20 mouse cellular contexts compared by ENCODE assay signal in the genomic region with DNA sequence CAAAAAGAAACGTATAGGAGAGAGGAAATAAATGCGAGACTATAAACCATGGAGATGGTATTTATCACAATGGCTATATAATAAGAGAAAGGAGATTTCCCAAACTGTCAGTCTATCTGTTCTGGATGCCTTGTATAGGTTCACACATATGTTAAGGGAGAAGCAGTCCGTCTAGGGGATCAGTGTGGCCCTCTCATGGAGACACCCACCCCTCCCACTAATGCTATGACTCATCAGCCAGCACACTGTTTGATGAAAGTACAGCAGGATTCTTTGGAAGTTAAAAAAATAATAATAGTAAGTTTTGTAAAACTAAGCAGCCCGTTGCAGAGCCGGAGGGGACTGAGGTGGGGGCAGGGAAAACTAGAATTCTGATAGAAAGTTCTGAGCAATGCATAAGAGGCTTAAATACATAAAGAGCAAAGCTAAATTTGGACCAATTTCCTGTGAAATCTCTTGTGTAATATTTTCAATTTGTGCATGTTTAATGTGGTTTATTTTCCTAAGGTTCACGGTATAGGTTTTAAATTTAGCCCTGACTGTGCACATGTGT.
"Had no signal": no experiment of that assay in that cellular context is flagged by ENCODE, and none has a peak within 500 bp of the region (broad histone marks: within the 10 kb centered on the region; RNA-seq: fewer than 3 reads in every experiment).

No protein-coding gene starts in this region.

- H3K36me3 ChIP-seq: liver, embryonic 15.5 days; lung, embryonic 15.5 days; midbrain, embryonic 12.5 days; neural tube, embryonic 13.5 days; stomach, embryonic 15.5 days had no signal

- H3K9ac ChIP-seq: liver, embryonic 15.5 days; lung, embryonic 15.5 days; midbrain, embryonic 12.5 days; neural tube, embryonic 13.5 days; stomach, embryonic 15.5 days had no signal

- H3K27ac ChIP-seq: liver, embryonic 15.5 days; lung, embryonic 15.5 days; midbrain, embryonic 12.5 days; neural tube, embryonic 13.5 days; stomach, embryonic 15.5 days had no signal

- DNase-seq: kidney, adult 18-20 months; kidney, adult 9 months; kidney, postnatal 14 days; kidney, postnatal 4 days; lung, adult 18-20 months; lung, postnatal 10 days; lung, postnatal 4 days; retina, postnatal 1 day; right cerebral cortex, postnatal 25 days; spleen, adult 18-20 months; thymus, adult 18-20 months; thymus, postnatal 36 days had no signal

- ATAC-seq: intestine, embryonic 16.5 days; midbrain, embryonic 16.5 days had no signal

- H3K4me3 ChIP-seq: liver, embryonic 15.5 days; lung, embryonic 15.5 days; midbrain, embryonic 12.5 days; myocyte; neural tube, embryonic 13.5 days; stomach, embryonic 15.5 days had no signal

- H3K9me3 ChIP-seq: liver, embryonic 15.5 days; lung, embryonic 15.5 days; midbrain, embryonic 12.5 days; neural tube, embryonic 13.5 days; stomach, embryonic 15.5 days had no signal

- H3K27me3 ChIP-seq: liver, embryonic 15.5 days; lung, embryonic 15.5 days; midbrain, embryonic 12.5 days; neural tube, embryonic 13.5 days; stomach, embryonic 15.5 days had no signal

- H3K4me1 ChIP-seq: liver, embryonic 15.5 days; neural tube, embryonic 13.5 days had no signal

- H3K4me2 ChIP-seq: liver, embryonic 15.5 days; lung, embryonic 15.5 days; midbrain, embryonic 12.5 days; neural tube, embryonic 13.5 days; stomach, embryonic 15.5 days had no signal
